Mouse (Mus musculus) CH12.LX (cell line): Measurements from ENCODE around the gene Pafah1b1. TPM values are rescaled to one million over a fixed set of nuclear protein-coding genes. Genes with fewer than 3 reads are reported as not detected.
A peak's percentile ranks its signal among the peaks of the same experiment; 100 is the strongest.

Experiments
- DNase-seq: peaks from one replicate; pipeline ENCODE4 v3.0.0-alpha.2; 2013; ENCODE audit errors: extremely low read depth
- H3K27ac ChIP-seq: 2 replicates; pipeline ENCODE4 v1.5.1; 2012; ENCODE audit warnings: low read depth, mild to moderate bottlenecking, control low read depth, moderate library complexity; ENCODE audit not compliant: insufficient read depth
- H3K27me3 ChIP-seq: replicated peaks from 2 replicates; pipeline ENCODE3; 2012; ENCODE audit warnings: inconsistent platforms
- H3K36me3 ChIP-seq, 2 experiments: replicated peaks in 1 of 2; 2 replicates each; pipeline versions ENCODE3 to v1.6.1; 2012; ENCODE audit warnings: inconsistent platforms in 1 of 2, low read length in 1 of 2, mild to moderate bottlenecking in 1 of 2, mixed read lengths in 1 of 2, moderate library complexity in 1 of 2; ENCODE audit not compliant: control insufficient read depth in 1 of 2, insufficient read depth in 1 of 2
- H3K4me1 ChIP-seq, 2 experiments: 2 replicates each; pipeline ENCODE4 v1.6.1; 2012; ENCODE audit warnings: inconsistent platforms in 1 of 2, moderate library complexity in 1 of 2; ENCODE audit not compliant: insufficient read depth in 2 of 2, control insufficient read depth in 1 of 2
- H3K4me2 ChIP-seq: 2 replicates; pipeline ENCODE4 v1.6.1; 2012; ENCODE audit warnings: low read depth, mild to moderate bottlenecking, control low read depth; ENCODE audit not compliant: poor library complexity, insufficient read depth, severe bottlenecking
- H3K4me3 ChIP-seq, 3 experiments: fragments of 150-350 bp in 1 of 3; sonication (generic) in 1 of 3; replicated peaks in 1 of 3; 2 replicates each; pipeline versions ENCODE3 to v1.5.1; 2011 to 2012; ENCODE audit warnings: low read depth in 2 of 3, low read length in 2 of 3, mild to moderate bottlenecking in 2 of 3, moderate library complexity in 2 of 3, control low read depth in 1 of 3, improper control_type of control experiment in 1 of 3, inconsistent platforms in 1 of 3, mixed read lengths in 1 of 3; ENCODE audit not compliant: poor library complexity in 1 of 3
- H3K79me2 ChIP-seq: replicated peaks from 2 replicates; pipeline ENCODE4 v1.6.1; 2012; ENCODE audit warnings: mild to moderate bottlenecking, moderate library complexity; ENCODE audit not compliant: control insufficient read depth, poor library complexity, insufficient read depth, severe bottlenecking; ENCODE audit errors: extremely low read depth
- H3K9ac ChIP-seq: 2 replicates; pipeline ENCODE4 v1.6.1; 2012; ENCODE audit warnings: low read depth, mild to moderate bottlenecking, control low read depth, moderate library complexity; ENCODE audit not compliant: insufficient read depth
- H3K9me3 ChIP-seq: replicated peaks from 2 replicates; pipeline ENCODE3; 2012; ENCODE audit warnings: low read length, inconsistent platforms, mixed read lengths
- CHD1 ChIP-seq: IDR thresholded peaks from 2 replicates; pipeline ENCODE4 v1.6.1; 2012; ENCODE audit warnings: low read depth, low read length, improper control_type of control experiment, inconsistent platforms
- CHD2 ChIP-seq: IDR thresholded peaks from 2 replicates; pipeline ENCODE4 v1.6.1; 2011; ENCODE audit warnings: low read length, improper control_type of control experiment
- EP300 ChIP-seq: IDR thresholded peaks from 2 replicates; pipeline ENCODE4 v1.6.1; 2011; ENCODE audit warnings: low read length, improper control_type of control experiment
- ETS1 ChIP-seq: conservative IDR thresholded peaks from 2 replicates; pipeline ENCODE4 v1.6.1; 2012; ENCODE audit warnings: low read depth, mild to moderate bottlenecking, inconsistent platforms, low read length, improper control_type of control experiment, moderate library complexity
- GABPA ChIP-seq: IDR thresholded peaks from 2 replicates; pipeline ENCODE4 v1.6.1; 2012; ENCODE audit warnings: low read depth, low read length, improper control_type of control experiment, inconsistent platforms; ENCODE audit not compliant: insufficient replicate concordance
- IRF4 ChIP-seq: IDR thresholded peaks from 2 replicates; pipeline ENCODE4 v1.6.1; 2014; ENCODE audit warnings: low read depth, mild to moderate bottlenecking, inconsistent platforms, low read length, improper control_type of control experiment
- JUN ChIP-seq: IDR thresholded peaks from 2 replicates; pipeline ENCODE4 v1.6.1; 2011; ENCODE audit warnings: low read depth, mild to moderate bottlenecking, low read length, improper control_type of control experiment, moderate library complexity; ENCODE audit not compliant: insufficient read depth
- JUND ChIP-seq: conservative IDR thresholded peaks from 2 replicates; pipeline ENCODE4 v1.6.1; 2011; ENCODE audit warnings: low read depth, low read length, improper control_type of control experiment
- MAFK ChIP-seq: IDR thresholded peaks from 2 replicates; pipeline ENCODE4 v1.6.1; 2011; ENCODE audit warnings: low read length, improper control_type of control experiment; ENCODE audit not compliant: insufficient replicate concordance
- MAX ChIP-seq: IDR thresholded peaks from 2 replicates; pipeline ENCODE4 v1.6.1; 2011; ENCODE audit warnings: low read length, improper control_type of control experiment
- MAZ ChIP-seq: IDR thresholded peaks from 2 replicates; pipeline ENCODE4 v1.6.1; 2012; ENCODE audit warnings: low read depth, mild to moderate bottlenecking, inconsistent platforms, low read length, improper control_type of control experiment, moderate library complexity
- MEF2A ChIP-seq: IDR thresholded peaks from 2 replicates; pipeline ENCODE4 v1.6.1; 2014; ENCODE audit warnings: low read depth, mild to moderate bottlenecking, inconsistent platforms, low read length, improper control_type of control experiment, borderline replicate concordance
- MXI1 ChIP-seq: IDR thresholded peaks from 2 replicates; pipeline ENCODE4 v1.6.1; 2011; ENCODE audit warnings: mild to moderate bottlenecking, low read depth, low read length, improper control_type of control experiment
- MYC ChIP-seq: IDR thresholded peaks from 2 replicates; pipeline ENCODE4 v1.6.1; 2011; ENCODE audit warnings: low read depth, mild to moderate bottlenecking, improper control_type of control experiment, low read length
- NELFE ChIP-seq: IDR thresholded peaks from 2 replicates; pipeline ENCODE4 v1.6.1; 2011; ENCODE audit warnings: low read depth, low read length, improper control_type of control experiment
- POLR2A ChIP-seq: IDR thresholded peaks from 2 replicates; pipeline ENCODE4 v1.6.1; 2011; ENCODE audit warnings: low read depth, mild to moderate bottlenecking, improper control_type of control experiment, low read length
- POLR2AphosphoS2 ChIP-seq: IDR thresholded peaks from 2 replicates; pipeline ENCODE4 v1.6.1; 2011; ENCODE audit warnings: low read depth, low read length, improper control_type of control experiment
- RAD21 ChIP-seq: IDR thresholded peaks from 2 replicates; pipeline ENCODE4 v1.6.1; 2011; ENCODE audit warnings: low read depth, mild to moderate bottlenecking, low read length, improper control_type of control experiment, moderate library complexity
- SIN3A ChIP-seq: IDR thresholded peaks from 2 replicates; pipeline ENCODE4 v1.6.1; 2012; ENCODE audit warnings: low read length, improper control_type of control experiment, inconsistent platforms
- SMC3 ChIP-seq: IDR thresholded peaks from 2 replicates; pipeline ENCODE4 v1.6.1; 2011; ENCODE audit warnings: low read depth, low read length, improper control_type of control experiment
- TCF12 ChIP-seq: IDR thresholded peaks from 2 replicates; pipeline ENCODE4 v1.6.1; 2014; ENCODE audit warnings: low read depth, mild to moderate bottlenecking, inconsistent platforms, low read length, improper control_type of control experiment
- UBTF ChIP-seq: IDR thresholded peaks from 2 replicates; pipeline ENCODE4 v1.6.1; 2012; ENCODE audit warnings: low read depth, mild to moderate bottlenecking, inconsistent platforms, low read length, improper control_type of control experiment, moderate library complexity
- USF1 ChIP-seq: IDR thresholded peaks from 2 replicates; pipeline ENCODE4 v1.6.1; 2014; ENCODE audit warnings: low read depth, mild to moderate bottlenecking, inconsistent platforms, low read length, improper control_type of control experiment
- USF2 ChIP-seq: conservative IDR thresholded peaks from 2 replicates; pipeline ENCODE4 v1.6.1; 2011; ENCODE audit warnings: low read depth, low read length, improper control_type of control experiment
- ZC3H11A ChIP-seq: IDR thresholded peaks from 2 replicates; pipeline ENCODE4 v1.6.1; 2012; ENCODE audit warnings: low read depth, mild to moderate bottlenecking, inconsistent platforms, low read length, improper control_type of control experiment
- ZKSCAN1 ChIP-seq: IDR thresholded peaks from 2 replicates; pipeline ENCODE4 v1.6.1; 2012; ENCODE audit warnings: low read depth, inconsistent platforms, low read length, improper control_type of control experiment, borderline replicate concordance
- ZNF384 ChIP-seq: IDR thresholded peaks from 2 replicates; pipeline ENCODE4 v1.6.1; 2012; ENCODE audit warnings: low read depth, low read length, improper control_type of control experiment, inconsistent platforms
- dilution Hi-C: fragments of 300-500 bp; cut with MboI; formaldehyde crosslinking; loops from 2 replicates; pipeline ENCODE4 v1.14.3; 2020; ENCODE audit warnings: low sequenced_read_pairs; ENCODE audit not compliant: extremely low pct_unique_long_range_greater_than_20kb, extremely low pct_ligation_motif_present
- in situ Hi-C: fragments of 300-500 bp; cut with MboI; formaldehyde crosslinking; loops from 3 replicates; pipeline ENCODE4 v1.14.3; 2019; ENCODE audit warnings: low sequenced_read_pairs, low pct_ligation_motif_present, low pct_unique_long_range_greater_than_20kb, mixed read lengths
- polyA plus RNA-seq: library from polyadenylated mRNA; unstranded; fragments of >175 nt; gene quantifications from 2 replicates; pipeline ENCODE4 v1.2.1, GENCODE M21; 2012; ENCODE audit warnings: low read depth; ENCODE audit not compliant: insufficient read length
- total RNA-seq, 2 experiments: library from RNA; depleted of rRNA; stranded (reverse); fragments of 300-350 nt in 1 of 2; fragments of >200 nt in 1 of 2; gene quantifications; 2 replicates each; pipeline ENCODE4 v1.2.3; 2012 to 2014

The Pafah1b1 gene
- total and polyA plus RNA-seq, 3 experiments = 53.9 to 136 (median 107) TPM

GRCm38 (mm10) chr11:74639628-74640027, 84.8 kb downstream of the Pafah1b1 start:
- in situ Hi-C loops (loop anchor here (25.0 kb wide), 1 partner anchor 523 kb away; the partner anchor contains the start of gene Hic1), dilution Hi-C loops (no loop called here)
- H3K27me3 ChIP-seq = peaks cover 66% of the 10 kb centered on the region

GRCm38 (mm10) chr11:74638791-74639411, 85.6 kb downstream of the Pafah1b1 start:
- Histone ChIP-seq H3K4me2 (peak overlapping the region; percentile 79), H3K79me2 (no peaks in the 10 kb centered on the region), H3K4me3 (peak overlapping the region; percentile 39 to 64 (median 45)), H3K9ac (no peak overlapping the region; the same call in 1 of the 2 replicates), H3K4me1 (peaks cover 10 to 28% of the 10 kb centered on the region in 2 experiments), H3K27ac (no peak overlapping the region), H3K9me3 (no peaks in the 10 kb centered on the region), H3K36me3 (no peaks in the 10 kb centered on the region), H3K27me3 (peaks cover 65% of the 10 kb centered on the region)
- in situ Hi-C loops (loop anchor here (25.0 kb wide), 1 partner anchor 523 kb away; the partner anchor contains the start of gene Hic1), dilution Hi-C loops (no loop called here)
- DNase-seq = no peak
- TF ChIP-seq CHD1 (no peak), TCF12 (no peak), JUND (no peak), ZKSCAN1 (no peak), POLR2A (no peak), MAFK (no peak), MAZ (no peak), POLR2AphosphoS2 (no peak), CHD2 (no peak), IRF4 (no peak), SIN3A (no peak), MEF2A (no peak), EP300 (no peak), RAD21 (no peak), JUN (no peak), ZC3H11A (no peak), MYC (no peak), SMC3 (no peak)

More at GRCm38 (mm10) chr11:74639628-74640027, 84.8 kb downstream of the Pafah1b1 start:
- Histone ChIP-seq H3K79me2 (no peaks in the 10 kb centered on the region), H3K4me3 (no peak overlapping the region)
- no peak for DNase-seq
- TF ChIP-seq TCF12 = no peak
- TF ChIP-seq POLR2A = no peak
- no peak for TF ChIP-seq MEF2A
- no peak for TF ChIP-seq MYC
- TF ChIP-seq JUND = no peak
- TF ChIP-seq MXI1 = no peak
- TF ChIP-seq CHD2 = no peak
- no peak for TF ChIP-seq USF1
- TF ChIP-seq MAX = no peak
- TF ChIP-seq SMC3 = no peak
- TF ChIP-seq USF2 = no peak
- TF ChIP-seq ETS1 = no peak
- TF ChIP-seq IRF4 = no peak
- no peak for TF ChIP-seq ZNF384
- no peak for TF ChIP-seq UBTF
- no peak for TF ChIP-seq NELFE
- no peak for TF ChIP-seq GABPA
- TF ChIP-seq, all 38 proteins: peak for 0
- Histone ChIP-seq H3K4me2 (no peak overlapping the region), H3K9ac (no peak overlapping the region), H3K27ac (no peak overlapping the region), H3K9me3 (no peaks in the 10 kb centered on the region), H3K4me1 (peaks cover 10 to 28% of the 10 kb centered on the region in 2 experiments), H3K36me3 (no peaks in the 10 kb centered on the region)
